Mouse (Mus musculus): ENCODE measurements around the gene Ifna16. TPM values are rescaled to one million over a fixed set of nuclear protein-coding genes. Genes with fewer than 3 reads are reported as not detected.
A peak's percentile ranks its signal among the peaks of the same experiment; 100 is the strongest.

The Ifna16 gene
- polyA plus RNA-seq, 1 experiment from 2014 or later: not detected

DNA sequence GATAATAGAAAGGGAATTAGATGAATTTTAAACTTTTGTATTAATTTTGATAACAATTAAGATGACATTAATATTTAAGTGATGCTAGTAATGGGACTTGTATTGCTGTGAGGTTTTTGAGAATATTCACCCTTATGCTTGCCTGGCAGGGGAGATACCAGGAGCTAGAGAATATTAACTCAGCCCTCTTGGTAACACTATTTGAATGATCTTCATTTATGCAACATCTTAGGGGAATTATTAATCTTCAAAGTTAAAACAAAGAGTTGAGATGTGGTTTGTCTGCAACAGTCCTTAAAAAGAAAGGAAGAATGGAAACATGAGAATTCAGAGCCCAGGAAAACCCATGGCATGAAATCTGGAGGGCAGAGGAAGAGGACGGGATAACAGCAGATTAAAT is 22.6 kb upstream of the Ifna16 start:
- H3K4me3 ChIP-seq (ENCODE audit: low read length): no peak overlapping the region
- H3K9me3 ChIP-seq (replicated peaks; ENCODE audit: control insufficient read depth, low read length): no peaks in the 10 kb centered on the region
- H3K27me3 ChIP-seq (ENCODE audit: control insufficient read depth, insufficient read depth, low read length): 0 out of 2 replicates have a peak, but pooled peaks cover 2% of the 10 kb centered on the region
- no peak for ATAC-seq (replicated peaks; ENCODE audit: extremely low read depth, insufficient read depth, low FRiP score)
- H3K4me2 ChIP-seq (ENCODE audit: low read depth, low read length): no peak overlapping the region
- 84% methylated on average over 1 of the region's 1 CpGs for WGBS
- no peaks in the 10 kb centered on the region for H3K4me1 ChIP-seq (ENCODE audit: control insufficient read depth, insufficient read depth, low read length)
- H3K27ac ChIP-seq (ENCODE audit: low read length): no peak overlapping the region
- no peaks in the 10 kb centered on the region for H3K36me3 ChIP-seq (ENCODE audit: control insufficient read depth, insufficient read depth)
- H3K9ac ChIP-seq (ENCODE audit: low read length): no peak overlapping the region

DNA sequence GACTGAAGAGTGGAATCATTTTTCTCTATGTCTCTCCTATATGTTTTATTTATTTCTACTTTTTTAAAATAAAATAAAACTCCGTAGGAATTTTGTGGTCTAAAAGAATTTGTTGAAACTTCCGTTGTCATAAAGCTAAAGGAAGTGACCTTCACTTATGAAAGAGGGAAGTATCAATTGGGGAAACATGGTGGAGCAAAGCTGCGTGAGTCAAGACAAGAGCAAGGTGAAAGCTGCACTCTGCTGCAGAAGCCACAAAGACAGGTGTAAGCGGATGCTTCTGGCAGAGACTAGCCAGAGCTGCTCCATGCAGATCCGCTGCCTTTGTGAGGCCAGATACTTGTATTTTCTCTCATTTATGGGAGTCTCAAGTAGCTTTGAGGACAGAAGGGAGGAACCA is 22.1 kb upstream of the Ifna16 start:
- Histone ChIP-seq H3K27me3 (ENCODE audit: control insufficient read depth, insufficient read depth, low read length) (0 out of 2 replicates have a peak, but pooled peaks cover 2% of the 10 kb centered on the region), H3K36me3 (ENCODE audit: control insufficient read depth, insufficient read depth) (no peaks in the 10 kb centered on the region), H3K9me3 (replicated peaks; ENCODE audit: control insufficient read depth, low read length) (no peaks in the 10 kb centered on the region), H3K4me1 (ENCODE audit: control insufficient read depth, insufficient read depth, low read length) (no peaks in the 10 kb centered on the region), H3K4me3 (ENCODE audit: low read length) (no peak overlapping the region), H3K9ac (ENCODE audit: low read length) (no peak overlapping the region), H3K27ac (ENCODE audit: low read length) (no peak overlapping the region), H3K4me2 (ENCODE audit: low read depth, low read length) (no peak overlapping the region)
- 76% methylated on average over 5 of the region's 5 CpGs for WGBS
- ATAC-seq (replicated peaks; ENCODE audit: extremely low read depth, insufficient read depth, low FRiP score): no peak

DNA sequence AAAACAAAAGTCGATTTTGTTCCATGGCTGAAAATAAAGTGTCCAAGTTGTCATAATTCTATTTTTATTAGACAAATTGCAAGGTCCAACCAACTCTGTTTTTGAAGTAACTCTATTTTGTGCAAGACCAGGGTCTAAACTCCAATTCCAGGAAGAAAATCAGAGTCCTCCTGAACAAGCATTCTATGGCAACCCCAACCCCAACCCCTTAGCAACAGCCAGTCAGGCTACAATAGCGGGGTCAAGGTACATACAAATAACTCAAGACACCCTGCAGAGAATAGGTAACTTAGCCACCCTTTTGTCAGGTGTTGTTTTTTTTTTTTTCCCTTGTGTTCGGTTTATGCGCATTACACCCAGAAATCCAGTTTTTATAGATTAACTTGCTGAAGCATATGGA is 21.0 kb upstream of the Ifna16 start:
- no peaks in the 10 kb centered on the region for H3K4me1 ChIP-seq (ENCODE audit: control insufficient read depth, insufficient read depth, low read length)
- ATAC-seq (replicated peaks; ENCODE audit: extremely low read depth, insufficient read depth, low FRiP score): no peak
- 79% methylated on average over 4 of the region's 4 CpGs for WGBS

DNA sequence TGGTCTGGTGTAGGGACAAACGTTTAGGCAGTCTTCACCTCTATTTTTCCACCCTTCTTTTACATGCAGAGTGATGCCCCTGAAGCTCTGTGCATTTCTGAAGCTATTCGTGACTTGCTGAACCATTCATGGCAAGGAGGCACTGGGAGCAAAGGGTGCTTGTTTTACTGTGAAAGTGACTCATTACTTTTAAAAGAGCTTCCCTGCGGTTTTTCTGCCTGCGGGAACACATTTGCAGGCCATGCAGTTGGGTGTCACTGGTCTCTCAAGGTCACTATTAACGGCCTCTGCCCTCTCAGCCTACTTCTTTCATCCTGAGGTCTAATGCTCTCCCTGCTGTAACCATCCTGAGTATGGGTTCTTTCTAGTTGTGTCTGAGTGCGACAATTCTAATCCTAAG is 20.4 kb upstream of the Ifna16 start:
- Histone ChIP-seq H3K27ac (ENCODE audit: low read length) (no peak overlapping the region), H3K4me3 (ENCODE audit: low read length) (no peak overlapping the region), H3K4me1 (ENCODE audit: control insufficient read depth, insufficient read depth, low read length) (no peaks in the 10 kb centered on the region), H3K9ac (ENCODE audit: low read length) (no peak overlapping the region), H3K36me3 (ENCODE audit: control insufficient read depth, insufficient read depth) (no peaks in the 10 kb centered on the region), H3K9me3 (replicated peaks; ENCODE audit: control insufficient read depth, low read length) (no peaks in the 10 kb centered on the region), H3K4me2 (ENCODE audit: low read depth, low read length) (no peak overlapping the region), H3K27me3 (ENCODE audit: control insufficient read depth, insufficient read depth, low read length) (0 out of 2 replicates have a peak, but pooled peaks cover 2% of the 10 kb centered on the region)
- WGBS: 57% methylated on average over 6 of the region's 6 CpGs
- no peak for ATAC-seq (replicated peaks; ENCODE audit: extremely low read depth, insufficient read depth, low FRiP score)

More for the DNA sequence above, 21.0 kb upstream of the Ifna16 start:
- Histone ChIP-seq H3K9ac (ENCODE audit: low read length) (no peak overlapping the region), H3K27me3 (ENCODE audit: control insufficient read depth, insufficient read depth, low read length) (0 out of 2 replicates have a peak, but pooled peaks cover 2% of the 10 kb centered on the region), H3K4me2 (ENCODE audit: low read depth, low read length) (no peak overlapping the region), H3K9me3 (replicated peaks; ENCODE audit: control insufficient read depth, low read length) (no peaks in the 10 kb centered on the region), H3K36me3 (ENCODE audit: control insufficient read depth, insufficient read depth) (no peaks in the 10 kb centered on the region), H3K4me3 (ENCODE audit: low read length) (no peak overlapping the region), H3K27ac (ENCODE audit: low read length) (no peak overlapping the region)

DNA sequence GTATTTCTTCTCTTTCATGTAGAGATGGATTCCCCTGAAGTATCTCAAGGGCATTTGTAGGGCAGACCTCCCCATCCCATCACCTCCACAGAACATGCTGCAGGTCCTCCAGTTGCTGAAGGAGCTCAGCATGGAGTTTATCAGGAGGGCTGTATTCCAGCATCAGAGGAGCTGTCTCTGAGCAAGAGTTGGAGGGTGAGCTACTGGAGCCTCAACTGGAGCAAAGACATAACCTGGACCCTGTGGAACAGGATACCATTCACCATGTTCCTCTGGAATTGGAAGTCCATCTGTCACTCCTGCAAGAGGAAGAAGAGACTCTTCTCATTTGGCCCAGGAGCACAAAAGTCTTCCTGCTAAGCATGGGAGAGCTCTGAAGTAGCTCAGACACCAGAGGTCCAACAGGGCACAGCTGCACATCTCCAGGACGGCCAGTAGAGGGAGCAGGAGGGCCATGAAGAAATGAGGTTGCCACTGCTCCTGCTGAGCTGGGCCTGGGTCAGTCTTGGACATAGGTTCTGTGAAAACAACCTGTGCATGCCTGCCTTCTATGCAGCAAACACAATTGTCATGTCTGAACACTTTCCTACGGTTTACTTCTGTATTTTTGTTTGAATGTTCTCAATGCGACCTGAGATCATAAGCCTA is 19.6 kb upstream of the Ifna16 start:
- no peak overlapping the region for H3K4me3 ChIP-seq (ENCODE audit: low read length)
- no peaks in the 10 kb centered on the region for H3K9me3 ChIP-seq (replicated peaks; ENCODE audit: control insufficient read depth, low read length)
- no peaks in the 10 kb centered on the region for H3K4me1 ChIP-seq (ENCODE audit: control insufficient read depth, insufficient read depth, low read length)
- no peak overlapping the region for H3K4me2 ChIP-seq (ENCODE audit: low read depth, low read length)
- H3K27ac ChIP-seq (ENCODE audit: low read length): no peak overlapping the region
- no peaks in the 10 kb centered on the region for H3K36me3 ChIP-seq (ENCODE audit: control insufficient read depth, insufficient read depth)
- 23% methylated on average over 3 of the region's 3 CpGs for WGBS
- 0 out of 2 replicates have a peak, but pooled peaks cover 2% of the 10 kb centered on the region for H3K27me3 ChIP-seq (ENCODE audit: control insufficient read depth, insufficient read depth, low read length)
- peak; percentile 69 for ATAC-seq (replicated peaks; ENCODE audit: extremely low read depth, insufficient read depth, low FRiP score)
- no peak overlapping the region for H3K9ac ChIP-seq (ENCODE audit: low read length)

DNA sequence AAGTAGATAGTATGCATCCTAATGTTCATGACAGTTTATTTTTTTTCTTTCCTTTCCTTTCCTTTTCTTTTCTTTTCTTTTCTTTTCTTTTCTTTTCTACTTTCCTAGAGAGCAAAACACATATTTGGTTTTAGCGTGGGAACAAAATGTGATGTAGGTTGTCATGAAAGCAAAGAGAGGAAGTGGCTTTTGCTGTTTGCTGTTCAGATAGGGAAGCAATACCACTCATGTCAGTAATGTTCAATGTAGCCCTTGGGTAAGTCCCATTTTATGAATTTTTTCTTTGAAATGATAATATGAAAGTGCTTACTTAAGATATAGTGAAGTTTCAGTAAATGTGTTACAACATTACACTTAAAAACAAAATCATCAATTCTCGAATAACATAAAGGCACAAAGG is 16.7 kb upstream of the Ifna16 start:
- ATAC-seq (replicated peaks; ENCODE audit: extremely low read depth, insufficient read depth, low FRiP score): no peak

DNA sequence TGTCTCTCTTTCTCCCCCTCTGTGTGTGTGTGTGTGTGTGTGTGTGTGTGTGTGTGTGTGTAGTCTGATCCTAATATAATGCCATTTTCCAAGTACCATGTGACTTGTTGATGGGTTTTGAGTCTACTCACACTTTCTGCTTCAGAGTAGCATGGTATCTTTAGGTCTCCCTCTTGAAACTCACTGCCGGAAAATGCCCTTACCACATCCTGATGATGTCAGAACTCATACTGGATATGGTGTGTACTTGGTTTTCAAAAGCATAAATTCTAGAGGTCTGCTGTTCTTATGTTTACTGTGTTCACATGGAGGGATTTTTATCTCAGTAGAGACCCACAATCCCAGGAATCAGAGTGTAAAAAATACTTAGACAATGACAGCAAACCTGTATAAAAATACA is 15.8 kb upstream of the Ifna16 start:
- Histone ChIP-seq H3K27ac (ENCODE audit: low read length) (no peak overlapping the region), H3K4me1 (ENCODE audit: control insufficient read depth, insufficient read depth, low read length) (no peaks in the 10 kb centered on the region), H3K9ac (ENCODE audit: low read length) (no peak overlapping the region), H3K4me3 (ENCODE audit: low read length) (no peak overlapping the region), H3K27me3 (ENCODE audit: control insufficient read depth, insufficient read depth, low read length) (0 out of 2 replicates have a peak, but pooled peaks cover 2% of the 10 kb centered on the region), H3K9me3 (replicated peaks; ENCODE audit: control insufficient read depth, low read length) (no peaks in the 10 kb centered on the region), H3K4me2 (ENCODE audit: low read depth, low read length) (no peak overlapping the region), H3K36me3 (ENCODE audit: control insufficient read depth, insufficient read depth) (no peaks in the 10 kb centered on the region)
- ATAC-seq (replicated peaks; ENCODE audit: extremely low read depth, insufficient read depth, low FRiP score): no peak
- WGBS: 58% methylated on average over 1 of the region's 1 CpGs

More for the DNA sequence above, 16.7 kb upstream of the Ifna16 start:
- H3K4me3 ChIP-seq (ENCODE audit: low read length): no peak overlapping the region
- H3K4me1 ChIP-seq (ENCODE audit: control insufficient read depth, insufficient read depth, low read length): no peaks in the 10 kb centered on the region
- H3K27ac ChIP-seq (ENCODE audit: low read length): no peak overlapping the region
- H3K9me3 ChIP-seq (replicated peaks; ENCODE audit: control insufficient read depth, low read length): no peaks in the 10 kb centered on the region
- H3K36me3 ChIP-seq (ENCODE audit: control insufficient read depth, insufficient read depth): no peaks in the 10 kb centered on the region
- no peak overlapping the region for H3K4me2 ChIP-seq (ENCODE audit: low read depth, low read length)
- H3K27me3 ChIP-seq (ENCODE audit: control insufficient read depth, insufficient read depth, low read length): 0 out of 2 replicates have a peak, but pooled peaks cover 2% of the 10 kb centered on the region
- H3K9ac ChIP-seq (ENCODE audit: low read length): no peak overlapping the region
- 80% methylated on average over 2 of the region's 2 CpGs for WGBS

DNA sequence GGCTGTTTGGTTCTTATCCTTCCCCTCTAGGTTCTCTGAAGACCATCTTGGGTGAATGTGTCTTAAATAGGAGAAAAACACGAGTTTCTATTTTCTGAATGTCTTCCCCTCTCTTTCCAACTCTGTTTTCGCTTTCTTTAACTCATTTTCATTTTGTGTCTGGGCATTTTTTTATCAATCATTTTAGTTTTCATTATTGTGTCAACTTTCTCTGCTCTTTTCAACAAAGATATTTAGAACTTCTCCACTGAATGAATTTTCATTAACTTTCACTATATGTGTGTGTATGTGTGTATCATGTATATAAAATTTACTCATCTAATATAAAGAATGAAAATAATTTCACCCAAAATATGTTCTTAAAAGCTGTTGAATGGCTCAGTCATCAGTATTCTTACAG is 14.5 kb upstream of the Ifna16 start, which contains the start of gene Ifnab:
Ifnab (minus strand) TSS at position 101 of the 400 bp plus-strand sequence.
- H3K36me3 ChIP-seq (ENCODE audit: control insufficient read depth, insufficient read depth): no peaks in the 10 kb centered on the region
- H3K4me3 ChIP-seq (ENCODE audit: low read length): no peak within 1 kb of the TSS
- whole genome bisulfite sequencing: 56% methylated on average over 2 of the region's 2 CpGs
- H3K27ac ChIP-seq (ENCODE audit: low read length): no peak within 1 kb of the TSS
- H3K4me1 ChIP-seq (ENCODE audit: control insufficient read depth, insufficient read depth, low read length): no peaks in the 10 kb centered on the region
- no peak for ATAC-seq (replicated peaks; ENCODE audit: extremely low read depth, insufficient read depth, low FRiP score)
- no peak within 1 kb of the TSS for H3K4me2 ChIP-seq (ENCODE audit: low read depth, low read length)
- 0 out of 2 replicates have a peak, but pooled peaks cover 1% of the 10 kb centered on the region for H3K27me3 ChIP-seq (ENCODE audit: control insufficient read depth, insufficient read depth, low read length)
- no peaks in the 10 kb centered on the region for H3K9me3 ChIP-seq (replicated peaks; ENCODE audit: control insufficient read depth, low read length)
- H3K9ac ChIP-seq (ENCODE audit: low read length): no peak within 1 kb of the TSS

DNA sequence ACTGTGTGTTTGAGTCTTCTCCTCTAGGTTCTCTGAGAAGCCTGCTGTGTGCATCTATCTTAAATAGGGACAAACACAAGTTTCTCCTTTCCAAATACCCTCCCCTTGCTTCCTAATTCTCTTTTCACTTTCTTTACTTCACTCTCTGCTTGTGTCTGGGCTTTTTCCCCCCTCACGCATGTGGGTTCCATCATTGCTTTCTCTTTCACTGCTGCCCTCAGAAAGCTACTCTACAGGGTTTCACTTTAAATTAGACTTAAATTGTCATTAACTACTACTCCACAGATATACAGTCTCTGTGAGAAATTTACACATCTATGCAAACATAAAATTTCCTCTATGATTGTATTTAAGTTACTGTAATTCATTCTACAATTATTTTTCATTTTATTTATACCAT is 7.1 kb upstream of the Ifna16 start, which contains the start of gene Ifna2:
Ifna2 (minus strand) TSS at position 101 of the 400 bp plus-strand sequence.
- Histone ChIP-seq H3K27ac (ENCODE audit: low read length) (no peak within 1 kb of the TSS), H3K4me2 (ENCODE audit: low read depth, low read length) (no peak within 1 kb of the TSS), H3K36me3 (ENCODE audit: control insufficient read depth, insufficient read depth) (no peaks in the 10 kb centered on the region), H3K9me3 (replicated peaks; ENCODE audit: control insufficient read depth, low read length) (no peaks in the 10 kb centered on the region), H3K4me1 (ENCODE audit: control insufficient read depth, insufficient read depth, low read length) (no peaks in the 10 kb centered on the region), H3K27me3 (ENCODE audit: control insufficient read depth, insufficient read depth, low read length) (no peaks in the 10 kb centered on the region), H3K9ac (ENCODE audit: low read length) (no peak within 1 kb of the TSS), H3K4me3 (ENCODE audit: low read length) (no peak within 1 kb of the TSS)
- WGBS: 87% methylated on average over 1 of the region's 1 CpGs
- no peak for ATAC-seq (replicated peaks; ENCODE audit: extremely low read depth, insufficient read depth, low FRiP score)

All from heart, embryonic 16.5 days (tissue).